Mouse (Mus musculus): ENCODE data around the gene Gsta4. TPM values are rescaled to one million over a fixed set of nuclear protein-coding genes. Genes with fewer than 3 reads are reported as not detected.

Gsta4 gene
- polyA plus RNA-seq, 1 experiment from 2014 or later, result 62.7 TPM

DNA sequence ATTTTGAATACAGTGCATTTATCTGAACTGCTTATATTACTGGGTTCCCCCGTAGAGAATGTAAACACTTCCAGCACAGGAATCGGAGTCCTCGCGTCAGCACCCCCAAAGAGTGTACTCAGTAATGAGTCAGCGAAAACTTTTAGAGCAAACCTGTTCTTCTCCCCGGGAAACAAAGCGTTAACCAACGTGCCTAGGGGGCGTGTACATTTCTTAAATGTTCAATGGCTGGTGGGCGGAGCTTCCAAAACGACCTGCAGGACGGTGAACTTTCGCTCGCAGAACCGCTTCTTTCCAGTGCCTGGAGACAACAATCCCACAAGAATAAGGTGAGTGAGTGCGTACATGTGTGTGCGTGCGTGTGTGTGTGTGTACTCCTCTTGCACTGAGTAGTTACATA is 9.2 kb downstream of the Gsta4 start:
- Histone ChIP-seq H3K9me3 (ENCODE audit: control insufficient read depth, low read length) (no peaks in the 10 kb centered on the region), H3K36me3 (ENCODE audit: control insufficient read depth, insufficient read depth, low read length) (no peaks in the 10 kb centered on the region), H3K4me1 (ENCODE audit: control insufficient read depth, insufficient read depth, low read length) (peaks cover 22% of the 10 kb centered on the region; the same call in 1 of the 2 replicates), H3K9ac (ENCODE audit: low read depth, low read length) (peak overlapping the region; percentile 9), H3K27ac (ENCODE audit: low read length) (peak overlapping the region; percentile 49; the same call in 1 of the 2 replicates), H3K4me3 (ENCODE audit: low read length) (peak overlapping the region; percentile 37), H3K27me3 (replicated peaks; ENCODE audit: control insufficient read depth, insufficient read depth, low read length) (no peaks in the 10 kb centered on the region), H3K4me2 (ENCODE audit: low read depth, low read length) (peak overlapping the region; percentile 63)
- WGBS, result under 1% methylated on average over 18 of the region's 18 CpGs
- peak; percentile 61 for ATAC-seq

DNA sequence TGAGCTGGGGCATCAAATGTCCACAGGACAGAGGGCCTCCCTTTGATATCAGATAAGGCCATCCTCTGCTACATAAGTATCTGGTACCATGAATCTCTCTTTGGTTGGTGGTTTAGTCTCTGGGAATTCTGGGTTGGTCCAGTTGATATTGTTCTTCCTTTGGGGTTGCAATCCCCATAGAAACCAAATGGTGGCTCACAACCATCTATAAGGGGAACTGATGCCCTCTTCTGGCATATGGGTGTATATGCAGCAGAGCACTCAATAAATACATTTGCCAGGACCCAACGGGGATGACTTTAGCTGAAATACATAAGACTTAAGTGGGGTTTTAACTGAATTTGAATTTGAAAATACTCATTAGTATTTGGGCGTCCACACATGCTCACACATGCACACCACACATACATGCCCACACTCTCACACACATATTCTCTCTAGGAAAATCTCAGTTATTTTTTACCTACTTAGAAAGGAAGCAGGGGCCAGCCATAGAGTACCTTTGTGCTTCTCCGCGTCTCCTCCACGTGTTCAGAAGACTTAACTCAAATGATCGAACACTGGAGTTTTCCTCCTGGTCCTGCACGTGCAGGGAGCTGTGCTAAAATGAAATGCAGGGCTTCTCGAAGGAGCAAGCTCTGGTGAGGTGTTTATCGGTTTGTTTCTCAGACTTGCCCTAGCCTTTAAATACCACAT is 11.5 kb downstream of the Gsta4 start:
- Histone ChIP-seq H3K4me2 (ENCODE audit: low read depth, low read length) (no peak overlapping the region), H3K4me3 (ENCODE audit: low read length) (no peak overlapping the region), H3K9ac (ENCODE audit: low read depth, low read length) (no peak overlapping the region), H3K9me3 (ENCODE audit: control insufficient read depth, low read length) (no peaks in the 10 kb centered on the region), H3K27me3 (replicated peaks; ENCODE audit: control insufficient read depth, insufficient read depth, low read length) (no peaks in the 10 kb centered on the region), H3K27ac (ENCODE audit: low read length) (no peak overlapping the region), H3K36me3 (ENCODE audit: control insufficient read depth, insufficient read depth, low read length) (no peaks in the 10 kb centered on the region), H3K4me1 (ENCODE audit: control insufficient read depth, insufficient read depth, low read length) (peaks cover 22% of the 10 kb centered on the region; the same call in 1 of the 2 replicates)
- 49% methylated on average over 9 of the region's 9 CpGs for WGBS
- peak; percentile 19; the same call in 1 of the 2 replicates for ATAC-seq

DNA sequence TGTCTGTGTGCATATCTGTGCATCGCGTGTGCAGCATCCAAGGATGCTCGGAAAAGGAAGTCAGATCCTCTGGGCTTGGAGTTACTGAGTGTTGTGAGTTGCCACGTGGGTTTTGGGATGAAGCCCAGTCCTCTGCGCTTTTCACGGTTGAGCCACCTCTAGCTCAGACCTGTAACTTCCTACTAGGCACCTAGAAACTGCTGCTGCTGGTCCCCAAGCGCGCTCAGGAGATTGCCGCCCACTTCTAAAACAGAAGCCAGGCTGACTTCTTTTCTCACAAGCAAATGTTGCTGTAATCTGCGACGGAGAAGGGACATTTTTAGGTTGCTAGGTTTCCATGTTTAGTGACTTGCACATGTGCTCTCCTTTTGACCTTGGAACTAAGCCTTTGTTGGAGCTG is 12.5 kb downstream of the Gsta4 start:
- H3K4me2 ChIP-seq (ENCODE audit: low read depth, low read length), result no peak overlapping the region
- H3K27ac ChIP-seq (ENCODE audit: low read length), result no peak overlapping the region
- H3K4me1 ChIP-seq (ENCODE audit: control insufficient read depth, insufficient read depth, low read length), result peaks cover 21% of the 10 kb centered on the region; the same call in 1 of the 2 replicates

DNA sequence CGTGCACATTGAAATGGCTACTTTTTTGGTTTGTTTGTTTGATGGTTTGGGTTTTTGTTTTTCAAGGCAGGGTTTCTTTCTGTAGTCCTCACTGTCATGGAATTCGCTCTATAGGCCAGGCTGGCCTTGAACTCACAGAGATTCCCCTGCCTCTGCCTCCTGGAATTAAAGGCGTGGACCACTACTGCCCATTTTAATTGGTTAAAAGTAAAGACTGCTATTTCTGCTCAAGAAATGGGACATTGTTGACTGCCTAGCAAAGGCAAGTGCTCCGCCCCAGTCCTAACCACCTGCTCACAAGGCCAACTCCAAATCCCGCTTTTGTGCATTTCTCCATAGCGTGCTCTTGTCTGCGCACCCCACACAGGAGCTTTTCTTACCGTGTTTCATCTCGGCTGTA is 15.2 kb downstream of the Gsta4 start:
- H3K4me3 ChIP-seq (ENCODE audit: low read length), result no peak overlapping the region
- no peak overlapping the region for H3K4me2 ChIP-seq (ENCODE audit: low read depth, low read length)
- no peaks in the 10 kb centered on the region for H3K9me3 ChIP-seq (ENCODE audit: control insufficient read depth, low read length)
- 97% methylated on average over 9 of the region's 9 CpGs for WGBS
- H3K27ac ChIP-seq (ENCODE audit: low read length), result no peak overlapping the region
- ATAC-seq, result no peak
- no peaks in the 10 kb centered on the region for H3K36me3 ChIP-seq (ENCODE audit: control insufficient read depth, insufficient read depth, low read length)
- no peaks in the 10 kb centered on the region for H3K4me1 ChIP-seq (ENCODE audit: control insufficient read depth, insufficient read depth, low read length)
- H3K9ac ChIP-seq (ENCODE audit: low read depth, low read length), result no peak overlapping the region
- H3K27me3 ChIP-seq (replicated peaks; ENCODE audit: control insufficient read depth, insufficient read depth, low read length), result no peaks in the 10 kb centered on the region

More for the DNA sequence above, 12.5 kb downstream of the Gsta4 start:
- no peak overlapping the region for H3K4me3 ChIP-seq (ENCODE audit: low read length)
- H3K36me3 ChIP-seq (ENCODE audit: control insufficient read depth, insufficient read depth, low read length), result no peaks in the 10 kb centered on the region
- H3K27me3 ChIP-seq (replicated peaks; ENCODE audit: control insufficient read depth, insufficient read depth, low read length), result no peaks in the 10 kb centered on the region
- no peak overlapping the region for H3K9ac ChIP-seq (ENCODE audit: low read depth, low read length)
- H3K9me3 ChIP-seq (ENCODE audit: control insufficient read depth, low read length), result no peaks in the 10 kb centered on the region
- WGBS, result 83% methylated on average over 11 of the region's 11 CpGs
- no peak for ATAC-seq

DNA sequence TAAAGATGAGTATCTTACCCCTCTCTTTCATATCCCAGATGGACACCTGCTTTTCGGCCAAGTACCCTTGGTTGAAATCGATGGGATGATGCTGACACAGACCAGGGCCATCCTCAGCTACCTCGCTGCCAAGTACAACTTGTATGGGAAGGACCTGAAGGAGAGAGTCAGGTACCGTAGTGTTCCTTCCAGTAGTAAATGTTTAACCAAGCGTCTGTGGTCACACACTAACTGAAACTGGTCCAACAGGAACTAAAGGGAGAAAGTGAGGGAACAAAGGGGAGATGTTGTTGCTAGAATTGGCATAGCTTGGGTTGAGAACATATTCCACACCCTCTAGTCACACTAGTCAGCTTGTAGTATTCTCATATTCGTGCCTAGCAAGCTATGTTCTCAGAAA is 21.6 kb downstream of the Gsta4 start:
- peak overlapping the region; percentile 54 for H3K27ac ChIP-seq (ENCODE audit: low read length)
- H3K27me3 ChIP-seq (replicated peaks; ENCODE audit: control insufficient read depth, insufficient read depth, low read length), result no peaks in the 10 kb centered on the region
- no peak overlapping the region for H3K4me3 ChIP-seq (ENCODE audit: low read length)
- no peaks in the 10 kb centered on the region for H3K36me3 ChIP-seq (ENCODE audit: control insufficient read depth, insufficient read depth, low read length)
- peaks cover 7% of the 10 kb centered on the region for H3K4me1 ChIP-seq (ENCODE audit: control insufficient read depth, insufficient read depth, low read length)
- no peaks in the 10 kb centered on the region for H3K9me3 ChIP-seq (ENCODE audit: control insufficient read depth, low read length)
- H3K9ac ChIP-seq (ENCODE audit: low read depth, low read length), result no peak overlapping the region
- peak; percentile 90 for ATAC-seq
- no peak overlapping the region; the same call in 1 of the 2 replicates for H3K4me2 ChIP-seq (ENCODE audit: low read depth, low read length)
- 64% methylated on average over 6 of the region's 6 CpGs for WGBS

DNA sequence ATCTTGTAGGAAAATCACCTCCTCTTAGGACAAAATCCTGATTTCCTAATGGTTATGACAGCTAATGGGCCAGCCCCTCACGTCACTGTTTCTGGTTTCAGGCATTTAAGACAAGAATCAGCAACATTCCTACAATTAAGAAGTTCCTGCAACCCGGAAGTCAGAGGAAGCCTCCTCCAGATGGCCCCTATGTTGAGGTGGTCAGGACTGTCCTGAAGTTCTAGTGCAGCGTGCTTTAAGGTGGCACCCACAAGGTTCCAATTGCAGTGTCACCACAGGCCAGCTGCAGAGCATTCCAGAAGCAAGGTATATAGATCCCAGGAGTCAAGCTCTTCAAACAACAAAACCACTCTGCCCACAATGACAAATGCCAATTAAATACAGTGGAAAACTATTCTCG is 26.4 kb downstream of the Gsta4 start:
- Histone ChIP-seq H3K27ac (ENCODE audit: low read length) (no peak overlapping the region), H3K36me3 (ENCODE audit: control insufficient read depth, insufficient read depth, low read length) (no peaks in the 10 kb centered on the region), H3K4me1 (ENCODE audit: control insufficient read depth, insufficient read depth, low read length) (peaks cover 16% of the 10 kb centered on the region), H3K9me3 (ENCODE audit: control insufficient read depth, low read length) (no peaks in the 10 kb centered on the region), H3K9ac (ENCODE audit: low read depth, low read length) (no peak overlapping the region), H3K4me3 (ENCODE audit: low read length) (no peak overlapping the region), H3K4me2 (ENCODE audit: low read depth, low read length) (no peak overlapping the region), H3K27me3 (replicated peaks; ENCODE audit: control insufficient read depth, insufficient read depth, low read length) (no peaks in the 10 kb centered on the region)
- ATAC-seq, result no peak
- WGBS, result 69% methylated on average over 4 of the region's 4 CpGs

DNA sequence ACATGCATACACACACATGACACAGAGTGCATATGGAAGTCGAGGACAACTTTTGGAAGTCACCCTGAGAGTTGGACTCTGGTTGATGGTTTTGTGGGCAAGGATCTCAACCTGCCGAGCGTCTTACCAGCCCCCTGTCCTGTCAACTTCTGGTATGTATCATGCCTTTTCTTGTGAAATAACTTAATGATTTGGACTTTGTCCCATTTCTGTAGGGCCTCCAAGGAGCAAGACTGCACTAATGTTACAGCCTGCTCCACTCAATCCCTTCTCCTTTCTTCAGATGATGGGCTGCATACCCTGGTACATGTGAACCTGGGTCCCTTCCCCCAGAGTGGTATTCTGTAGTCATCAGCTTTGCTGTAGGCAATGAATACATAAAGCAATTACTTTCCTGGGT is 27.5 kb downstream of the Gsta4 start:
- no peak overlapping the region for H3K4me2 ChIP-seq (ENCODE audit: low read depth, low read length)
- no peak overlapping the region for H3K27ac ChIP-seq (ENCODE audit: low read length)
- H3K27me3 ChIP-seq (replicated peaks; ENCODE audit: control insufficient read depth, insufficient read depth, low read length), result no peaks in the 10 kb centered on the region
- no peak overlapping the region for H3K9ac ChIP-seq (ENCODE audit: low read depth, low read length)
- peak; percentile 68 for ATAC-seq
- WGBS, result 69% methylated on average over 3 of the region's 3 CpGs
- H3K9me3 ChIP-seq (ENCODE audit: control insufficient read depth, low read length), result no peaks in the 10 kb centered on the region
- no peaks in the 10 kb centered on the region for H3K36me3 ChIP-seq (ENCODE audit: control insufficient read depth, insufficient read depth, low read length)
- H3K4me3 ChIP-seq (ENCODE audit: low read length), result no peak overlapping the region
- peaks cover 9% of the 10 kb centered on the region for H3K4me1 ChIP-seq (ENCODE audit: control insufficient read depth, insufficient read depth, low read length)

DNA sequence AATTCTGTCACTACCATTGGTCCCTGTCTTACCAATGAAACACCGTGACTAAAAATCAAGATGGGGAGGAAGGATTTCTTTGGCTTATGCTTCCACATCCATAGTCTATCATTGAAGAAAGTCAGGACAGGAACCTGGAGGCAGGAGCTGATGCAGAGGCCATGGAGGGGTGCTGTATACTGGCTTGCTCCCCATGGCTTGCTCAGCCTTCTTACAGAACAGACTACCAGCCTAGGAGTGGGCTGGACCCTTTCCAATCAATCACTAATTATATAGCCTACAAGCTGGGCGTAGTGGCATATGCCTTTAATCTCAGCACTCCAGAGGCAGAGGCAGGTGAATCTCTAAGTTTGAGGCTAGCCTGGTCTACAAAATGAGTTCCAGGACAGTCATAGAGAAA is 28.2 kb downstream of the Gsta4 start:
- 0 out of 2 replicates have a peak, but pooled peaks cover 4% of the 10 kb centered on the region for H3K9me3 ChIP-seq (ENCODE audit: control insufficient read depth, low read length)
- 91% methylated on average over 2 of the region's 2 CpGs for WGBS
- H3K27ac ChIP-seq (ENCODE audit: low read length), result no peak overlapping the region
- H3K27me3 ChIP-seq (replicated peaks; ENCODE audit: control insufficient read depth, insufficient read depth, low read length), result no peaks in the 10 kb centered on the region
- no peak overlapping the region for H3K4me2 ChIP-seq (ENCODE audit: low read depth, low read length)
- peaks cover 9% of the 10 kb centered on the region for H3K4me1 ChIP-seq (ENCODE audit: control insufficient read depth, insufficient read depth, low read length)
- no peaks in the 10 kb centered on the region for H3K36me3 ChIP-seq (ENCODE audit: control insufficient read depth, insufficient read depth, low read length)
- no peak overlapping the region for H3K4me3 ChIP-seq (ENCODE audit: low read length)
- no peak for ATAC-seq
- H3K9ac ChIP-seq (ENCODE audit: low read depth, low read length), result no peak overlapping the region

DNA sequence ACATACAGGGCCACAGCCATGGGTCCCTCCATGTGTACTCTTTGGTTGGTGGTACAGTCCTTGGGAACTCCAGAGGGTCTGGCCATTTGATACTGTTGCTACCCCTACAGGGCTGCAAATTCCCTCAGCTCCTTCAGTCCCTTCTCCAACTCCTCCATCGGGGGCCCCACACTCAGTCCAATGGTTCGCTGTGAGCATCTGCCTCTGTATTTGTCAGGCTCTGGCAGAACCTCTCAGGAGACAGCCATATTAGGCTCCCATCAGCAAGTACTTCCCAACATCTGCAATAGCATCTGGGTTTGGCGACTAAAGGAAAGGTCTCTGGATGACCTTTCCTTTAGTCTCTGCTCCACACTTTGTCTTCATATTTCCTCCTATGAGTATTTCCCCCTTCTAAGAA is 28.9 kb downstream of the Gsta4 start:
- H3K4me3 ChIP-seq (ENCODE audit: low read length), result no peak overlapping the region
- H3K27me3 ChIP-seq (replicated peaks; ENCODE audit: control insufficient read depth, insufficient read depth, low read length), result no peaks in the 10 kb centered on the region
- 93% methylated on average over 3 of the region's 3 CpGs for WGBS
- no peaks in the 10 kb centered on the region for H3K36me3 ChIP-seq (ENCODE audit: control insufficient read depth, insufficient read depth, low read length)
- H3K9ac ChIP-seq (ENCODE audit: low read depth, low read length), result no peak overlapping the region
- peaks cover 9% of the 10 kb centered on the region for H3K4me1 ChIP-seq (ENCODE audit: control insufficient read depth, insufficient read depth, low read length)
- no peak overlapping the region for H3K27ac ChIP-seq (ENCODE audit: low read length)
- no peak overlapping the region for H3K4me2 ChIP-seq (ENCODE audit: low read depth, low read length)
- H3K9me3 ChIP-seq (ENCODE audit: control insufficient read depth, low read length), result 0 out of 2 replicates have a peak, but pooled peaks cover 4% of the 10 kb centered on the region
- no peak for ATAC-seq

All from intestine, embryonic 16.5 days (tissue).